Mouse (Mus musculus) forebrain, embryonic 12.5 days (tissue): ENCODE results near the gene Gm11627. TPM values are rescaled to one million over a fixed set of nuclear protein-coding genes. Genes with fewer than 3 reads are reported as not detected.
"Not testable (repeated sequence)": the region's sequence is repeated elsewhere in the genome, so short reads cannot be mapped to it uniquely, and the experiment has no call there.

Experiments used
- ATAC-seq: fragments of 200-750 bp; cut with Nextera tagmentation; 2 replicates; pipeline ENCODE4 v1.8.0; 2017; ENCODE audit warnings: moderate TSS enrichment; ENCODE audit not compliant: low FRiP score
- H3K27ac ChIP-seq: fragments of 300-500 bp; sonication (generic); 2 replicates; pipeline ENCODE4 v1.5.1; 2016; ENCODE audit warnings: mild to moderate bottlenecking
- H3K27me3 ChIP-seq: fragments of 300-500 bp; sonication (generic); 2 replicates; pipeline ENCODE4 v1.6.1; 2016; ENCODE audit warnings: mild to moderate bottlenecking
- H3K36me3 ChIP-seq: fragments of 300-500 bp; sonication (generic); replicated peaks from 2 replicates; pipeline ENCODE4 v1.6.1; 2016; ENCODE audit warnings: mild to moderate bottlenecking
- H3K4me1 ChIP-seq: fragments of 300-500 bp; sonication (generic); 2 replicates; pipeline ENCODE4 v1.6.1; 2016
- H3K4me2 ChIP-seq: fragments of 300-500 bp; sonication (generic); 2 replicates; pipeline ENCODE4 v1.6.1; 2016; ENCODE audit warnings: mild to moderate bottlenecking, moderate library complexity
- H3K4me3 ChIP-seq: fragments of 300-500 bp; sonication (generic); replicated peaks from 2 replicates; pipeline ENCODE4 v1.5.1; 2016; ENCODE audit warnings: mild to moderate bottlenecking
- H3K9ac ChIP-seq: fragments of 300-500 bp; sonication (generic); 2 replicates; pipeline ENCODE4 v1.6.1; 2016; ENCODE audit warnings: mild to moderate bottlenecking
- H3K9me3 ChIP-seq: fragments of 300-500 bp; sonication (generic); 2 replicates; pipeline ENCODE4 v1.6.1; 2016
- WGBS: fragments of 180-500 bp; shearing (Covaris S2); methylation state at CpG from one replicate; pipeline ENCODE4 v1.1.7; 2016; 5-methylcytosine and 5-hydroxymethylcytosine counted together
- polyA plus RNA-seq: library from polyadenylated mRNA; unstranded; fragments of >200 nt; fragmentation: Nextera tagmentation; extraction: Ambion mirVana; gene quantifications from 2 replicates; pipeline ENCODE4 v1.2.1, GENCODE M21; 2016

Gm11627 gene
- polyA plus RNA-seq, 1 experiment from 2014 or later = 11.7 TPM

DNA sequence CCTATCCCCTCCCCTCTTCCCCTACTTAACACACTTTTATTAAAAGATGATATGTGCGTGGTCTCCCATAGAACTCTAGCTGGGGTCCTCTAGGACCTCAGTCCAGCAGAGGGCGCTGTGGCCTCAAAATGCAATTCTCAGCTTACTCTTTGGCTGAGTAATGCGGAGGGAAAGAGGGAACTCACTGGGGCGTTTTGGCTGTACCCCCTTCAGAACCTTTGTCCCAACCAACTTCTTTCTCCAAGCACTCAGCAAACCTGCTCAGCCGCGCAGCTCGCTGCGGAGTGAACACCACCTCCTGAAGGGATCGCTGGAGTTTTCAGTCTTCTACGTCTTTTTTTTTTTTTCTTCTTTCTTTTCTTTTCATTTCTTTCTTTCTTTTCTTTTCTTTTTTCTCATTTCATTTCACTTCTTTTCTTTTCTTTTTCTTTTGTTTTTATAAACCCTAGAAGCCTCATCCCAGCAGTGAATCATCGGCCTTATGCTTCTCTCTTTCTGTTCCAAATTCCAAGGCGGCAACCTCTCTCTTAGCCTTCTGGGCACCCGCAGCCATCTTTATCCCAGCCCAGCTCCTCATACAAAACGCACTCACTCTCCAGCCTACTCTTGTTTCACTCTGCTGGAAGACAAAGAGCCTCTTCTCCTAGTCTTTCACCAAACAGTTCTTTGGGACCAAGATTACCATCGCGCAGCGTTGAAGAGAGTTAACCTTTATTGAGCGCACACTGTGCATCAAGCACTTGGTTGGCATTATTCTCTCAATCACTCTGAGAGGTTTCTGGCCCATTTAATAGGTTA, 6.2 kb downstream of the Gm11627 start:
- peak; percentile 68; the same call in 1 of the 2 replicates for ATAC-seq
- H3K27ac ChIP-seq = peak overlapping the region; percentile 27; the same call in 1 of the 2 replicates
- 3% methylated on average over 18 of the region's 18 CpGs for WGBS

GRCm38 (mm10) chr11:102568756-102569377, 10.4 kb downstream of the Gm11627 start:
- Histone ChIP-seq H3K4me3 (no peak overlapping the region), H3K27ac (no peak overlapping the region), H3K4me2 (no peak overlapping the region), H3K4me1 (peaks cover 4% of the 10 kb centered on the region; the same call in 1 of the 2 replicates), H3K36me3 (no peaks in the 10 kb centered on the region), H3K9me3 (no peaks in the 10 kb centered on the region), H3K27me3 (no peaks in the 10 kb centered on the region), H3K9ac (no peak overlapping the region)
- ATAC-seq = no peak
- WGBS = 86% methylated on average over 7 of the region's 7 CpGs

More for the DNA sequence above, 6.2 kb downstream of the Gm11627 start:
- Histone ChIP-seq H3K27me3 (no peaks in the 10 kb centered on the region), H3K4me3 (peak overlapping the region; percentile 31), H3K4me2 (peak overlapping the region; percentile 61), H3K9me3 (no peaks in the 10 kb centered on the region), H3K9ac (peak overlapping the region; percentile 54; the same call in 1 of the 2 replicates), H3K4me1 (peaks cover 13% of the 10 kb centered on the region), H3K36me3 (no peaks in the 10 kb centered on the region)

- Histone ChIP-seq H3K4me2 (no peak overlapping the region), H3K27ac (no peak overlapping the region), H3K27me3 (no peaks in the 10 kb centered on the region), H3K4me3 (no peak overlapping the region), H3K36me3 (no peaks in the 10 kb centered on the region), H3K9ac (no peak overlapping the region), H3K9me3 (no peaks in the 10 kb centered on the region), H3K4me1 (peaks cover 1% of the 10 kb centered on the region; the same call in 1 of the 2 replicates)
- 79% methylated on average over 12 of the region's 12 CpGs for WGBS
- ATAC-seq = no peak
Measured at GRCm38 (mm10) chr11:102568191-102568590, 11.1 kb downstream of the Gm11627 start.

DNA sequence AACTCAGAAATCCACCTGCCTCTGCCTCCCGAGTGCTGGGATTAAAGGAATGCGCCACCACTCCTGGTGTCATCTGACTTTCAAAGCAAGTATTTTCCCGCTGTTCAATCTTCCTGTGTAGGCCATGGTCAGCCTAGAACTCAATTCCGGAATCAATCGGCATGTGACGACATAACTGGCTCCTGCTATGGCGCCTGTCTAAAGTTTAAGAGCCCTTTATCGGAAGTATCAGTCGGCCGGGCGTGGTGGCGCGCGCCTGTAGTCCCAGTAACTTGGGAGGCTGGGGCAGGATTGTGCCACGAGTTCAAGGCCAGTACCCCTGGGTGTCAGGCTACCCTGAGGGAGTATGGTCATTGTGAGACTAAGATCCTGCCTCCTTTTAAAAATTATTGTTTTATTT, 11.5 kb downstream of the Gm11627 start:
- no peak overlapping the region for H3K4me2 ChIP-seq
- H3K27me3 ChIP-seq = no peaks in the 10 kb centered on the region
- H3K9ac ChIP-seq = no peak overlapping the region
- no peaks in the 10 kb centered on the region for H3K9me3 ChIP-seq
- H3K4me1 ChIP-seq = no peaks in the 10 kb centered on the region
- ATAC-seq = no peak
- 94% methylated on average over 15 of the region's 15 CpGs for WGBS
- no peak overlapping the region for H3K4me3 ChIP-seq
- no peaks in the 10 kb centered on the region for H3K36me3 ChIP-seq
- H3K27ac ChIP-seq = no peak overlapping the region

DNA sequence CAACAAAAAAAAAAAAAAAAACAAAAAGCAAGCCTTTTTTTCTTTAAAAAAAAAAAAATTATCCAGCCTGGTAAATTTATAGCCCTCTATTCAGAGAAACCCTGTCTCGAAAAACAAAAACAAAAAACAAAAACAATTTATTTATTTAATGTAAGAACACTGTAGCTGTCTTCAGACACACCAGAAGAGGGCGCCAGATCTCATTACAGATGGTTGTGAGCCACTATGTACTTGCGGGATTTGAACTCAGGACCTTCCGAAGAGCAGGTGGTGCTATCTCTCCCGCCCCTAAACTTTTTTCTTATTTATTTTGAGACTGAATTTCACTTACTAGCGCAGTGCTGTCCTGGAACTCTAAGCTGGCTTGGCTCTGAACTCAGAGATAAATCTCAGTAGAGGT, 12.1 kb downstream of the Gm11627 start:
- WGBS = 89% methylated on average over 6 of the region's 6 CpGs
- no peak overlapping the region for H3K9ac ChIP-seq
- H3K4me1 ChIP-seq = no peaks in the 10 kb centered on the region
- no peaks in the 10 kb centered on the region for H3K9me3 ChIP-seq
- no peaks in the 10 kb centered on the region for H3K36me3 ChIP-seq
- H3K27me3 ChIP-seq = no peaks in the 10 kb centered on the region
- H3K4me2 ChIP-seq = no peak overlapping the region
- H3K4me3 ChIP-seq = no peak overlapping the region
- no peak overlapping the region for H3K27ac ChIP-seq
- no peak for ATAC-seq

GRCm38 (mm10) chr11:102566290-102566689, 13.0 kb downstream of the Gm11627 start:
- Histone ChIP-seq H3K4me3 (no peak overlapping the region), H3K27ac (no peak overlapping the region), H3K27me3 (no peaks in the 10 kb centered on the region), H3K9ac (no peak overlapping the region), H3K9me3 (no peaks in the 10 kb centered on the region), H3K36me3 (no peaks in the 10 kb centered on the region), H3K4me2 (no peak overlapping the region), H3K4me1 (no peaks in the 10 kb centered on the region)
- WGBS = 89% methylated on average over 1 of the region's 1 CpGs
- no peak for ATAC-seq

GRCm38 (mm10) chr11:102565741-102566140, 13.5 kb downstream of the Gm11627 start:
- H3K4me3 ChIP-seq = no peak overlapping the region
- H3K27me3 ChIP-seq = no peaks in the 10 kb centered on the region
- no peaks in the 10 kb centered on the region for H3K9me3 ChIP-seq
- no peak overlapping the region for H3K4me2 ChIP-seq
- H3K36me3 ChIP-seq = no peaks in the 10 kb centered on the region
- H3K27ac ChIP-seq = no peak overlapping the region
- ATAC-seq = no peak
- H3K9ac ChIP-seq = no peak overlapping the region
- H3K4me1 ChIP-seq = no peaks in the 10 kb centered on the region

DNA sequence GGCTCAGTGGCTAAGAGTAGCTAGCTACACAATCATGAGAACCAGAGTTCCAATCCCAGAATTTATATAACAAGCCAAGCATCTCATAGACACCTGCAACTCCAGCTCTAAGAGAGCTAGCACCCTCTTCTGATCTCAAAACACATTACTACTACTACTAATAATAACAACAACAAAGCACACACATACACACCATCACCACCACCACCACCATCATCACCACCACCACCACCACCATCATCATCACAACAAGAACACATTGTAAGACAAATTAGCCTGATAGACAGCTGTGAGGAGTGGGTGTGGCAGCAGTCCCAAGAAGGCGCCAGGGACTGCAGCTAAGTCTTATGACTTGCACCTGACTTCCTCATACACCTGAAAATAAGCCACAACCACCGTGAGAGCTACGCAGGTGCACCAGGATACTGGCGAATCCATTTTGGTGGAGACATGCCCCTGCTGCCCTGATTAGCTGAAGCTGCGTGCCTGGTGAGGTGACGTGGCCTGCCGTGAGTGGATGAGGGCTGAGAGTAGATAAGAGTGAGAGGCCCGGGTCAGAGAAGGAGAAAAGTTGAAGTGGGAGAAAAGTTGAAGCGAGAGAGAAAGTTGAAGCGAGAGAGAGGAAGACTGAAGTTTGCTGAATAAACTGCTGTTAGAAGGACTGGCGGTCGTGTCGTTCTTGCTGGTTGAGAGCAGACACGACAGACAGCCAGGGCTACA, 14.1 kb downstream of the Gm11627 start:
- H3K9me3 ChIP-seq, H3K27me3 ChIP-seq, ATAC-seq, H3K27ac ChIP-seq, H3K4me1 ChIP-seq, H3K9ac ChIP-seq, H3K4me2 ChIP-seq, H3K4me3 ChIP-seq, H3K36me3 ChIP-seq: not testable (repeated sequence)
- 85% methylated on average over 14 of the region's 14 CpGs for WGBS

GRCm38 (mm10) chr11:102558704-102559103, 20.6 kb downstream of the Gm11627 start:
- no peak for ATAC-seq
- no peak overlapping the region for H3K4me2 ChIP-seq
- no peaks in the 10 kb centered on the region for H3K9me3 ChIP-seq
- 93% methylated on average over 5 of the region's 5 CpGs for WGBS
- no peak overlapping the region for H3K27ac ChIP-seq
- peaks cover 15% of the 10 kb centered on the region for H3K4me1 ChIP-seq
- no peaks in the 10 kb centered on the region for H3K36me3 ChIP-seq
- H3K9ac ChIP-seq = no peak overlapping the region
- no peaks in the 10 kb centered on the region for H3K27me3 ChIP-seq
- H3K4me3 ChIP-seq = no peak overlapping the region

- 95% methylated on average over 1 of the region's 1 CpGs for WGBS
- Histone ChIP-seq H3K27ac (no peak overlapping the region), H3K27me3 (no peaks in the 10 kb centered on the region), H3K4me2 (no peak overlapping the region), H3K36me3 (no peaks in the 10 kb centered on the region), H3K9ac (no peak overlapping the region), H3K4me3 (no peak overlapping the region), H3K4me1 (peaks cover 18% of the 10 kb centered on the region), H3K9me3 (no peaks in the 10 kb centered on the region)
- no peak for ATAC-seq
Measured at GRCm38 (mm10) chr11:102557386-102557785, 21.9 kb downstream of the Gm11627 start.

- ATAC-seq = no peak; the same call in 1 of the 2 replicates
- Histone ChIP-seq H3K9me3 (no peaks in the 10 kb centered on the region), H3K27ac (peak overlapping the region; percentile 97; the same call in 1 of the 2 replicates), H3K9ac (no peak overlapping the region), H3K4me1 (peaks cover 24% of the 10 kb centered on the region), H3K27me3 (no peaks in the 10 kb centered on the region), H3K4me2 (peak overlapping the region; percentile 77), H3K4me3 (peak overlapping the region; percentile 99), H3K36me3 (no peaks in the 10 kb centered on the region)
- WGBS = 23% methylated on average over 3 of the region's 3 CpGs
Measured at GRCm38 (mm10) chr11:102556716-102557074, 22.6 kb downstream of the Gm11627 start.

DNA sequence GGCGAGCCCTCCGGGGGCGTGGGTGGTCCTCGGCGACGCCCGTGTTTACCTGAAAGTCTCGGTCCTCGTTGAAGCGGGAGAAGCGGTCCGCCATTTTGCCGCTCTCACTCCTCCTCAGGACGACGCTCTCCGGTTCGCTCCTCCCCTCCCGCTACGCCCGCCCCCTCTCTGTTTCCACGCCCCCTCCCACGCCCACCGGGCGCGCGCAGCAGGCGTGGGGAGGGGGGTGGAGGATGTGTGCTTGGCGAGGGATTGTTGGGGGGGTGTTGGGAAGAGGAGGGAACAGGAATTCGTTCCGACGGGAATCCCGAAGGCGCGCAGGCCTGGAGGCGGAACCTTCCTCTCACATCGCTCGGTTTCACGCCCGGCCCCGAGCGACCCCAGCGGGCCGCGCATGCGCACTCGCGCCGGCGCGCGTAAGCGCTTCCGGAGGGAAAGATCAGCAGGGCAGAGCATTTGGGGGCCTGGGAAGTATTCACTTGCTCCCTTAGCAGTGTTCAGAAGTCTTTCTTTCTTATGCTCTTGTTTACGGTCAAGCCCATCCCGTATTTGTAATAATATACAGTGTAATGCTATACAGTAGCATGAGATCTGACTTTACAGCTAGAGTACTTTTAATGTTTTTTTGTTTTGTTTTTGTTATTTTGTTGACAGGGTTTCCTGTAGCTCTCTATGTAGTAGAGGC, 23.1 kb downstream of the Gm11627 start, which contains the start of gene Gpatch8:
Gpatch8 (minus strand) TSS at position 362 of the 685 bp plus-strand sequence.
- no peaks in the 10 kb centered on the region for H3K9me3 ChIP-seq
- no peaks in the 10 kb centered on the region for H3K27me3 ChIP-seq
- peak within 1 kb of the TSS; percentile 97 for H3K27ac ChIP-seq
- WGBS = under 1% methylated on average over 48 of the region's 55 CpGs
- peak within 1 kb of the TSS; percentile 77 for H3K4me2 ChIP-seq
- peaks cover 26% of the 10 kb centered on the region for H3K4me1 ChIP-seq
- ATAC-seq = peak; percentile 96
- peak within 1 kb of the TSS; percentile 99 for H3K9ac ChIP-seq
- no peaks in the 10 kb centered on the region for H3K36me3 ChIP-seq
- H3K4me3 ChIP-seq = peak within 1 kb of the TSS; percentile 99
